Mouse (Mus musculus) thymus, adult 2 months (tissue): Measurements from ENCODE around the gene Krt31. TPM values are rescaled to one million over a fixed set of nuclear protein-coding genes. Genes with fewer than 3 reads are reported as not detected.

Experiments
- DNase-seq: peaks from one replicate; pipeline ENCODE4 v3.0.0; 2021
- H3K27ac ChIP-seq: fragments of 200-500 bp; 2 replicates; pipeline ENCODE4 v1.5.1; 2012; ENCODE audit warnings: low read length, control low read depth; ENCODE audit not compliant: control insufficient read depth, insufficient read depth
- H3K27me3 ChIP-seq: fragments of 200-500 bp; 2 replicates; pipeline ENCODE4 v1.6.1; 2012; ENCODE audit warnings: mild to moderate bottlenecking, low read length, moderate library complexity, mixed read lengths; ENCODE audit not compliant: control insufficient read depth, insufficient read depth
- H3K36me3 ChIP-seq: fragments of 200-500 bp; 2 replicates; pipeline ENCODE4 v1.6.1; 2012; ENCODE audit warnings: mild to moderate bottlenecking, low read length, moderate library complexity; ENCODE audit not compliant: control insufficient read depth, insufficient read depth
- H3K4me1 ChIP-seq: fragments of 200-500 bp; replicated peaks from 2 replicates; pipeline ENCODE4 v1.6.1; 2012; ENCODE audit warnings: low read length; ENCODE audit not compliant: control insufficient read depth, insufficient read depth
- H3K4me3 ChIP-seq: fragments of 200-500 bp; 2 replicates; pipeline ENCODE4 v1.5.1; 2012; ENCODE audit warnings: mild to moderate bottlenecking, low read length, control low read depth, moderate library complexity; ENCODE audit not compliant: control insufficient read depth, insufficient read depth
- CTCF ChIP-seq: fragments of 200-500 bp; IDR thresholded peaks from 2 replicates; pipeline ENCODE4 v1.5.1; 2012; ENCODE audit warnings: mild to moderate bottlenecking, control low read depth, low read length, moderate library complexity, borderline replicate concordance; ENCODE audit not compliant: control insufficient read depth, poor library complexity, insufficient read depth; ENCODE audit errors: extremely low read depth
- POLR2A ChIP-seq: fragments of 200-500 bp; IDR thresholded peaks from 2 replicates; pipeline ENCODE4 v1.6.1; 2012; ENCODE audit warnings: mild to moderate bottlenecking, low read length, control low read depth, moderate library complexity; ENCODE audit not compliant: control insufficient read depth, poor library complexity, insufficient read depth; ENCODE audit errors: extremely low read depth
- WGBS: fragments of 180-500 bp; shearing (Covaris S2); methylation state at CpG from one replicate; pipeline ENCODE4 v1.1.7; 2018; 5-methylcytosine and 5-hydroxymethylcytosine counted together
- polyA plus RNA-seq: library from polyadenylated mRNA; depleted of rRNA; stranded (reverse); fragments of >200 nt; gene quantifications from 2 replicates; pipeline ENCODE4 v1.2.3, GENCODE M21; 2012

The Krt31 gene
- polyA plus RNA-seq, 1 experiment: 0.23 TPM

DNA sequence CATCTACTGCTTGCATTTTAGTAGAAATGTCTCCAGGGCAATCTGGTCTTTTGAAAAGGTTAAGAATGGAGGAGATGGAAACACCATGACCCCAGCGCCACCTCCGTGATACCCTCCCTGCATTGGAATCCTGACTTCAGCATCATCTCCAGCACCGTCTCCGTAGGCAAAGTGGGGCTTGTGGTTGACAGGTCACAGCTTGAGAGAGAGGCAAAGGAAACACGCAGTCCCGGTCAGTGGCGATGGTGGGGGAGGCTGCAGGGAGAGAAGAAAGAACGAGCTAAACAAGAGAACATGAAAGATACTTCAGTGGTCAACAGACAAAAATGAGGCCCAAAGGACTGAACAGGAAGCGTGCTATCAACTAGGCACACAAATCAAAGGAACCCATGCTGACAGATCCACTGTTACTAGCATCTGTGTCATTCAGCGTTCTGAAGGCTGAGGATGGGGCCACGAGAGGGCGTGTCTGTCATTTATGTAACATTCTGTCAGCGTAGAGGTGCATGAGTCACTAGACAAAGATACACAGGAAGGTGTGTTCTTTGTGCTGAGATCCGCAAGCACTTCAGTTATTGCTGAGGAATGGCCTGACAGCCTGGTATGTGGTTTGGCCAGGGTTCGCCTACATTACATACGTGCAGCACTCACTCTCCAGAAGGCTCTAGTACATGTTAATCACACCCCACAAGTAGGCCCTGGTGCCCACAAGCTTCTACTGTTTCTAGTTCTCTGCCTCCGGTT lies 17.1 kb upstream of the Krt31 start:
- 86% methylated on average over 17 of the region's 17 CpGs for WGBS
- Histone ChIP-seq H3K36me3 (no peaks in the 10 kb centered on the region), H3K4me3 (no peak overlapping the region), H3K27ac (no peak overlapping the region), H3K4me1 (no peaks in the 10 kb centered on the region), H3K27me3 (no peaks in the 10 kb centered on the region)
- no peak for DNase-seq
- TF ChIP-seq CTCF: no peak
- no peak for TF ChIP-seq POLR2A

DNA sequence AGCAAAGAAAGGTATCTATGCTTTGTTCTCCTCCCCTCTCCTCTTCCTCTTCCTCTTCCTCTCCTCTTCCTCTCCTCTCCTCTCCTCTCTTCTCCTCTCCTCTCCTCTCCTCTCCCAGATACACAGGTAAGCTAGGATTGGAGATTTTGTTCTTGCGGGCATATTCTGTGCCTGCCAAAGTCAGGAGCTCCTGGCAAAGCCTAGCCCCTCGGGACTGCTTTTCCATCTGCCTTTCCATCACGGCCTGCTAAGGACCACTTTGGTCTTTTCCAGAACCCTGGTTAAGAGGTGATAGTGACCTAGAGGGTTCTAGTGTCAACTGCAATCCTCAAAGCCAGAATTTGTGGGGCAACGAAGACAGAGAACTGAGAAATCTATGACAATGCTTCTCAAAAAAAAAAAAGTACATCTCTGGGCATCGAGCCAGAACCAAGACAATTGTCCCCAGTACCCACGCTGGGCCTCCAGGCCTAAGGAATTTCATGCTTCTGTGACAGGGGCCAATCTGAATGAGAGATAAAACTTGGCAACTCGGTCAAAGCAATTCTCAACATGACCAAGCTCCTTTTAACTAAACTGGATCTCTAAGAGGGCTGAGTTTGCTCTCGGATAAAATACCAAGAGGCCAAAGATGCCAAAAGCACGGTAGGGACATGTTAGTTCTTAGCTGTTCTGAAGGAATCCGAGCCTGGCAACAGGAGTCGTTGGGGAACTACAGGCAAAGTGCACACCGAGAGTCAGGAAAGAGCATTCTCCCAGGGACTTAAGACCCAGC lies 16.1 kb upstream of the Krt31 start:
- no peaks in the 10 kb centered on the region for H3K4me1 ChIP-seq
- no peak overlapping the region for H3K27ac ChIP-seq
- WGBS: 84% methylated on average over 12 of the region's 12 CpGs
- DNase-seq: no peak
- TF ChIP-seq CTCF: no peak
- TF ChIP-seq POLR2A: no peak
- H3K4me3 ChIP-seq: no peak overlapping the region
- H3K27me3 ChIP-seq: no peaks in the 10 kb centered on the region
- H3K36me3 ChIP-seq: no peaks in the 10 kb centered on the region

DNA sequence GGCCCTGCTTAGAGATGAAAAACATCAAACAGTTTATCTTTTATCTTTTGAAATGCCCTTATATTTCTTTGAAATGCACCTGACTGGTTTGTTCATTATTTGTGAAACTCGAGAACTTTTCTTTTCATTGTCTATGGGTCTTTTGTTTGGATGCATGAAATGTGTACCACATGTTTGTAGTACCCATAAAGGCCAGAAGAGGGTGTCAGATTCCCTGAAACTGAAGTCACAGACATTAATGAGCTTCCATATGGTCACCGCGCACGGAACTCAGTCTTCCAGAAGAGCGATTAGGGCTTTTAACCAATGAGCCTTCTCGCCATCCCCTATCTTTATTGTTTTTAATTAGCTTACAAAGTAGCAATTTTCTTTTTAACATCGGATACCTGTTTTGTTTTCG lies 8.5 kb upstream of the Krt31 start:
- no peaks in the 10 kb centered on the region for H3K27me3 ChIP-seq
- 86% methylated on average over 8 of the region's 8 CpGs for WGBS
- H3K27ac ChIP-seq: no peak overlapping the region
- no peak overlapping the region for H3K4me3 ChIP-seq
- no peaks in the 10 kb centered on the region for H3K36me3 ChIP-seq
- no peak for DNase-seq
- no peak for TF ChIP-seq POLR2A
- TF ChIP-seq CTCF: no peak
- no peaks in the 10 kb centered on the region for H3K4me1 ChIP-seq

DNA sequence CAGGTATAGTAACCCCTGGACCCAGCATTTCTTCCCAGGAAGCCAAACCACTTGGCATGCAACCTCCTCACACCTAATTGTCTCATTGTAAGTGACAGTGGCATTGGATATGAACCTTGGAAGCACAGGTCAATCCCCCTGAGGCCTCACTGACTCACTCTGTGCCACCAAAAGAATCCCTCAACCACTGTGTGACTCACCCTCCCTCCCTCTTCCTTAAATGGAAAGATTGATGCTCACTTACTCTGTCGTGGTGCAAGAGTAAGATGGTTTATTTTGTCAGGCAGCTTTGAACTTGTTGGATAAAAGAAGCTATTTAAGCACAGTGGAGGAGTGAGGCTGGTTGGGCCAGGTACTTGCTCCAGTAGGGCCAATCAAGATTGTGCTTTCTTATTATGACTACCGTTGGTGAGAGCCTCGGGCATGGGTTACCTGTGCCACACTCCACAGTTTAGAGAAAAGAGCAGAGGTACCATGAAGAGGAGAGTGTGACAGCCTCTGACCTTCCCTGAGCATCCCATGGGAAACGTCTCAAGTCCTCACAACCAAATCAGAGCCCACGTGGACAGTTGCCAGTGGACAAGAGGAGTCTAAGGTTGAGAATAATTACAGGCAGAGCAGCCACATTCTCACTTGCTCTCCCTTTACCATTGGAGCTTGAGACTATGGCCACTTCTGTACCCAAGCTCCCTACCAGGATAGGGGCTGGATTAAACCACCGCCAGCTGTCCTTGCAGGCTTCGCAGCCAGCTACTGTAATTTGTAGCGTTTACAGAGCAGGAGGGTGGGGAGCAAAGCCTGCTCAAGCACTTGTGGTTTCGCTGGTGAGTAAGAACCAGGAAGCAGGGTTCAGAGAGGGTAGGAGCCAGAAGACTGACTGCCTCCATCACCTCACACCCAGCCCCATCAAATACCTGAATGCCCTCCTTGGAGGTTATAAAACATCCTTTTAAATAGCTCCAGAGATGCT lies 5.6 kb upstream of the Krt31 start:
- no peak for DNase-seq
- WGBS: 54% methylated on average over 9 of the region's 9 CpGs
- Histone ChIP-seq H3K27ac (no peak overlapping the region), H3K4me3 (no peak overlapping the region), H3K4me1 (no peaks in the 10 kb centered on the region), H3K27me3 (no peaks in the 10 kb centered on the region), H3K36me3 (no peaks in the 10 kb centered on the region)
- TF ChIP-seq CTCF: no peak
- TF ChIP-seq POLR2A: no peak

DNA sequence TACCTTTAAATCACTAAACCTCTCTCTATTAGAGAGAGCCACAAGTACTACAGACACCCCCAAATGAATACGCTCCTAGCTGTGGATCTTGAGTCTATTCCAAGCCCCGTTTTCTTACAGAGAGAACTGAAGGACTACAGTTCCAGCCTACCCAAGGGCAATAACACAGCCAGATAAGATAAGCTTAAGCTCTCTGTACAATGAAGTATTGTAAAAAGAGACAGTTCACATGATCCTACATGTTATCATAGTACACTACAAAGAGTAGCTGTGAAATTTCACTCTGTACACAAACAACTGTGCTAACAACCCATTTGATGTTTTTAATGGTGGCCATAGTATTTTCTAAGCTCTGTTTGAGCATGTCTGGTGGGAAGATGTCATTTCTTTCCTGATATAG lies 3.2 kb downstream of the Krt31 start:
- 92% methylated on average over 2 of the region's 2 CpGs for WGBS
- DNase-seq: no peak
- no peaks in the 10 kb centered on the region for H3K4me1 ChIP-seq
- H3K36me3 ChIP-seq: no peaks in the 10 kb centered on the region
- TF ChIP-seq POLR2A: no peak
- TF ChIP-seq CTCF: no peak
- no peak overlapping the region for H3K4me3 ChIP-seq
- H3K27ac ChIP-seq: no peak overlapping the region
- no peaks in the 10 kb centered on the region for H3K27me3 ChIP-seq

DNA sequence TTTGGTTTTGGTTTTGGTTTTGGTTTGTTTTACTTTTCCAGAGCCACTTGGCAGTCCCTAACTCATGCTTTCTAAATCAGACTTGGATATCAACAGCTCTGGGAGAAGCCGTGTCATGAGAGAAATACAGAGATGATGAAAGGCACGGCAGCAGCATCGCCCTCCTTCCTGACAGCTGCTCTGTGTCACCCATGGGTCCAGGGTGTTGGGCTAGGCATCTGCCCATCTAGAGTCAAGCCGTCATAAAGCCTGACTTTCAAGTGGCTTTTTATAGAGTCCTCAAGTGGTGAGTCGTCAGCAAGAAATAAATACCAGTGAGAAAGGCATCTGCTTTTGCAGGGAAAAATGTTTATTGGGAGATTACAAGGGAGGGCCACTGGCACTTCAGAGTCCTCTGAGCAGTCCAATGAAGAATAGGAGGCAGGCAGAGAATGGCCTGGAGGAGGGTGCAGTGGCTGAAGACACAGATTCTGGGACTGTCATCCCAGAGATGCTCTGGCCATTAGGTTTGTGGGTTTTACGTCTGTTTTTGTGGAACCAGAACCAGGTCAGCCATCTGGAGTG lies 4.0 kb downstream of the Krt31 start:
- no peak for TF ChIP-seq CTCF
- no peak for TF ChIP-seq POLR2A
- H3K36me3 ChIP-seq: no peaks in the 10 kb centered on the region
- H3K27me3 ChIP-seq: no peaks in the 10 kb centered on the region
- no peaks in the 10 kb centered on the region for H3K4me1 ChIP-seq
- no peak overlapping the region for H3K27ac ChIP-seq
- no peak overlapping the region for H3K4me3 ChIP-seq
- whole genome bisulfite sequencing: 76% methylated on average over 6 of the region's 6 CpGs
- no peak for DNase-seq
